Mouse (Mus musculus): ENCODE data around the gene Cic. TPM values are rescaled to one million over a fixed set of nuclear protein-coding genes. Genes with fewer than 3 reads are reported as not detected.

Cic gene
- total RNA-seq, 2 experiments from 2014 or later = 107 to 113 TPM

- no peak for DNase-seq (ENCODE audit: low spot score in 2 of 2)
Observed at GRCm38 (mm10) chr7:25339329-25339728, 71.8 kb downstream of the Cic start.

DNA sequence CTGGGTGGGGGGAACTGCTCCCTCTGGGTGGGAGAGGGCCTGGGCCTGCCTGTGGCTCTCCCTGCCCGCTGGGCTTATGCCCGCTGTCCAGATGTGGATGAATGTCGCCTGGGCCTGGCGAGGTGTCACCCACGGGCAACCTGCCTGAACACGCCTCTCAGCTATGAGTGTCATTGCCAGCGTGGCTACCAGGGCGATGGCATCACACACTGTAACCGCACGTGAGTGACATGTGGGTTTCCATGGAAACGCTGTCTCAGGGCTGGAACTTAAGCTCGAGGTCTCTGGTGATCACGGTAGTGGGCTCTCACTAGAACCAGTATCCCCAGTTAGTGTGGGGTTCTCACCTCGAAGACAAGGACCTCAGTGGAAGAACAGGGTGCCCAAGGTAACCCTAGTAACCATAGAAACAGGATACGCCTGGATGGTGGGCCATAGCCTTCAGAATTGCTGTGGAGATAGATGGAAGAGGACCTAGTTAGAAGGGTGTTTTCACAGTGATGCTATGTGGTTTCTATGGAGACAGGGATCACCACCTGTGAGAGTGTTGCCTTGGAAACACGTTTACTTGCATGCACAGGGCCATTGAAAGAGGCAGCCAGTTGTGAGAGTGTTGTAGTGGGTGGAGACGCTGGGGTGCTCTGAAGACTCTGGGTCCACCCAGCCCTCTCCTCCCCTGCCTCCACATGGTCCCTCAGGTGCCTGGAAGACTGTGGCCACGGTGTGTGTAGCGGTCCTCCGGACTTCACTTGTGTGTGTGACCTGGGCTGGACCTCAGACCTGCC, 73.7 kb downstream of the Cic start:
- DNase-seq (ENCODE audit: low spot score in 2 of 2) = no peak

Small RNA genes lying within 50 kb of the gene (microRNA-seq; reads per million reads assigned to microRNA genes)
- gene Mir7048 = not detected

Other genes starting within 250 kb of the Cic start
- 10 to 100 TPM; 14.6 to 17.1 TPM for gene Grik5, start 195.4 kb upstream of the Cic start, total RNA-seq (2021)
- 10 to 100 TPM; 10.7 to 11.4 TPM for gene Zfp574, start 195.1 kb upstream of the Cic start, total RNA-seq (2021)
- under 1 TPM; 0.52 to 0.91 TPM for gene Pou2f2, start 88.0 kb upstream of the Cic start, total RNA-seq (2021)
- gene Dedd2, start 47.1 kb upstream of the Cic start, total RNA-seq (2021) = 1 to 10 TPM; 6.6 to 8.3 TPM
- 10 to 100 TPM; 10.6 to 11.3 TPM for gene Zfp526, start 46.3 kb upstream of the Cic start, total RNA-seq (2021)
- gene Gsk3a, start 29.9 kb upstream of the Cic start, total RNA-seq (2021) = 10 to 100 TPM; 62.8 to 63.2 TPM
- gene Erf, start 16.9 kb upstream of the Cic start, total RNA-seq (2021) = 10 to 100 TPM; 32.7 to 34.6 TPM
- 10 to 100 TPM; 27.1 to 33.1 TPM for gene Pafah1b3, start 30.3 kb downstream of the Cic start, total RNA-seq (2021)
- not detected for gene Prr19, start 33.7 kb downstream of the Cic start, total RNA-seq (2021)
- gene Tmem145, start 38.4 kb downstream of the Cic start, total RNA-seq (2021) = under 1 TPM; 0.23 to 0.29 TPM
- gene Megf8, start 49.5 kb downstream of the Cic start, total RNA-seq (2021) = 10 to 100 TPM; 34.9 to 40.4 TPM
- not detected for gene Cnfn, start 102.0 kb downstream of the Cic start, total RNA-seq (2021)
- 10 to 100 TPM; 25.4 to 37.7 TPM for gene Lipe, start 131.0 kb downstream of the Cic start, total RNA-seq (2021)
- gene Cxcl17, start 145.2 kb downstream of the Cic start, total RNA-seq (2021) = not detected
- gene Ceacam1, start 209.9 kb downstream of the Cic start, total RNA-seq (2021) = 1 to 10 TPM; 5.5 to 6.1 TPM